Mouse (Mus musculus) lung, embryonic 14.5 days (tissue): ENCODE results near the gene Lrrc25. TPM values are rescaled to one million over a fixed set of nuclear protein-coding genes. Genes with fewer than 3 reads are reported as not detected.

Experiments
- ATAC-seq: fragments of 200-750 bp; cut with Nextera tagmentation; 2 replicates; pipeline ENCODE4 v1.8.0; 2017; ENCODE audit warnings: mild to moderate bottlenecking, moderate TSS enrichment, moderate library complexity; ENCODE audit not compliant: insufficient read depth
- DNase-seq: peaks from one replicate; pipeline ENCODE4 v3.0.0-alpha.2; 2015
- H3K27ac ChIP-seq: fragments of 300-500 bp; sonication (generic); 2 replicates; pipeline ENCODE4 v1.5.1; 2014; ENCODE audit warnings: low read depth, mild to moderate bottlenecking, moderate library complexity
- H3K27me3 ChIP-seq: fragments of 300-500 bp; sonication (generic); 2 replicates; pipeline ENCODE4 v1.6.1; 2014; ENCODE audit warnings: low read length, control low read depth; ENCODE audit not compliant: insufficient read depth
- H3K36me3 ChIP-seq: fragments of 300-500 bp; sonication (generic); 2 replicates; pipeline ENCODE4 v1.6.1; 2014; ENCODE audit warnings: control low read depth; ENCODE audit not compliant: insufficient read depth
- H3K4me1 ChIP-seq: fragments of 300-500 bp; sonication (generic); 2 replicates; pipeline ENCODE4 v1.6.1; 2014; ENCODE audit warnings: antibody characterized with exemption, control low read depth; ENCODE audit not compliant: insufficient read depth
- H3K4me2 ChIP-seq: fragments of 300-500 bp; sonication (generic); 2 replicates; pipeline ENCODE4 v1.6.1; 2014; ENCODE audit warnings: mild to moderate bottlenecking
- H3K4me3 ChIP-seq: fragments of 300-500 bp; sonication (generic); 2 replicates; pipeline ENCODE4 v1.5.1; 2014; ENCODE audit warnings: low read depth, low read length
- H3K9ac ChIP-seq: fragments of 300-500 bp; sonication (generic); 2 replicates; pipeline ENCODE4 v1.6.1; 2014
- H3K9me3 ChIP-seq: fragments of 300-500 bp; sonication (generic); 2 replicates; pipeline ENCODE4 v1.6.1; 2016; ENCODE audit warnings: low read depth, low read length, control low read depth
- CTCF ChIP-seq: IDR thresholded peaks from 2 replicates; pipeline ENCODE4 v1.5.1; 2016; ENCODE audit warnings: antibody characterized with exemption, low read depth
- WGBS: fragments of 180-500 bp; shearing (Covaris S2); extraction: QIAGEN DNeasy Blood & Tissue Kit; methylation state at CpG from one replicate; pipeline ENCODE4 v1.1.7; 2014; 5-methylcytosine and 5-hydroxymethylcytosine counted together
- polyA plus RNA-seq: library from polyadenylated mRNA; unstranded; fragments of >200 nt; fragmentation: Nextera tagmentation; extraction: Ambion mirVana; gene quantifications from 2 replicates; pipeline ENCODE4 v1.2.1, GENCODE M21; 2014

The Lrrc25 gene
- polyA plus RNA-seq, 1 experiment from 2014 or later = 1.9 TPM

- ATAC-seq = no peak
- no peak for DNase-seq
- no peak for TF ChIP-seq CTCF
- H3K36me3 ChIP-seq = no peaks in the 10 kb centered on the region
- H3K27ac ChIP-seq = no peak overlapping the region
- 0 out of 2 replicates have a peak, but pooled peaks cover 3% of the 10 kb centered on the region for H3K27me3 ChIP-seq
- no peak overlapping the region for H3K4me2 ChIP-seq
- no peak overlapping the region for H3K9ac ChIP-seq
- WGBS = 42% methylated on average over 8 of the region's 8 CpGs
- H3K9me3 ChIP-seq = no peaks in the 10 kb centered on the region
- no peak overlapping the region for H3K4me3 ChIP-seq
- 0 out of 2 replicates have a peak, but pooled peaks cover 6% of the 10 kb centered on the region for H3K4me1 ChIP-seq
Observed at GRCm38 (mm10) chr8:70636838-70637237, 20.9 kb downstream of the Lrrc25 start.

- Histone ChIP-seq H3K27ac (no peak overlapping the region), H3K4me1 (0 out of 2 replicates have a peak, but pooled peaks cover 6% of the 10 kb centered on the region), H3K9me3 (no peaks in the 10 kb centered on the region), H3K36me3 (no peaks in the 10 kb centered on the region), H3K4me3 (no peak overlapping the region), H3K27me3 (no peaks in the 10 kb centered on the region), H3K9ac (no peak overlapping the region), H3K4me2 (no peak overlapping the region)
- no peak for DNase-seq
- WGBS = 60% methylated on average over 9 of the region's 9 CpGs
- TF ChIP-seq CTCF = no peak
- ATAC-seq = no peak
Observed at GRCm38 (mm10) chr8:70638752-70639151, 22.8 kb downstream of the Lrrc25 start.

GRCm38 (mm10) chr8:70643019-70643418, 27.1 kb downstream of the Lrrc25 start:
- ATAC-seq (no peak), DNase-seq (no peak)
- no peak for TF ChIP-seq CTCF
- Histone ChIP-seq H3K4me1 (peaks cover 9% of the 10 kb centered on the region), H3K4me2 (no peak overlapping the region), H3K4me3 (no peak overlapping the region), H3K9me3 (no peaks in the 10 kb centered on the region), H3K9ac (no peak overlapping the region), H3K27ac (no peak overlapping the region), H3K27me3 (no peaks in the 10 kb centered on the region), H3K36me3 (no peaks in the 10 kb centered on the region)
- 65% methylated on average over 3 of the region's 3 CpGs for WGBS

- TF ChIP-seq CTCF = peak; percentile 55; the same call in 1 of the 2 replicates
- WGBS = 79% methylated on average over 2 of the region's 2 CpGs
- Histone ChIP-seq H3K9ac (no peak overlapping the region), H3K4me3 (no peak overlapping the region), H3K27ac (no peak overlapping the region), H3K9me3 (no peaks in the 10 kb centered on the region), H3K4me2 (no peak overlapping the region), H3K36me3 (no peaks in the 10 kb centered on the region), H3K27me3 (no peaks in the 10 kb centered on the region), H3K4me1 (peaks cover 13% of the 10 kb centered on the region)
- ATAC-seq = no peak
- no peak for DNase-seq
Observed at GRCm38 (mm10) chr8:70644065-70644464, 28.1 kb downstream of the Lrrc25 start.

- H3K9ac ChIP-seq = no peak overlapping the region
- WGBS = 47% methylated on average over 17 of the region's 17 CpGs
- peaks cover 9% of the 10 kb centered on the region; the same call in 1 of the 2 replicates for H3K36me3 ChIP-seq
- H3K9me3 ChIP-seq = no peaks in the 10 kb centered on the region
- no peak for TF ChIP-seq CTCF
- H3K4me1 ChIP-seq = peaks cover 19% of the 10 kb centered on the region
- DNase-seq (peak; percentile 32), ATAC-seq (no peak)
- H3K27me3 ChIP-seq = no peaks in the 10 kb centered on the region
- no peak overlapping the region for H3K4me2 ChIP-seq
- H3K4me3 ChIP-seq = no peak overlapping the region
- H3K27ac ChIP-seq = no peak overlapping the region
Observed at GRCm38 (mm10) chr8:70645501-70646224, 29.7 kb downstream of the Lrrc25 start.

- Histone ChIP-seq H3K4me2 (no peak overlapping the region), H3K9me3 (no peaks in the 10 kb centered on the region), H3K27me3 (no peaks in the 10 kb centered on the region), H3K27ac (no peak overlapping the region), H3K4me3 (no peak overlapping the region), H3K36me3 (peaks cover 15% of the 10 kb centered on the region; the same call in 1 of the 2 replicates), H3K4me1 (peaks cover 19% of the 10 kb centered on the region), H3K9ac (no peak overlapping the region)
- WGBS = 78% methylated on average over 6 of the region's 6 CpGs
- TF ChIP-seq CTCF = no peak
- no peak for ATAC-seq
- no peak for DNase-seq
Observed at GRCm38 (mm10) chr8:70646369-70646768, 30.4 kb downstream of the Lrrc25 start.

- Histone ChIP-seq H3K27ac (no peak overlapping the region), H3K4me2 (no peak overlapping the region), H3K36me3 (peaks cover 18% of the 10 kb centered on the region; the same call in 1 of the 2 replicates), H3K27me3 (no peaks in the 10 kb centered on the region), H3K9me3 (no peaks in the 10 kb centered on the region), H3K9ac (no peak overlapping the region), H3K4me1 (peaks cover 19% of the 10 kb centered on the region), H3K4me3 (no peak overlapping the region)
- ATAC-seq (no peak), DNase-seq (no peak)
- TF ChIP-seq CTCF = no peak
Observed at GRCm38 (mm10) chr8:70646775-70647174, 30.8 kb downstream of the Lrrc25 start.
